Mouse (Mus musculus) erythroblast, embryonic 14.5 days (primary cell): ENCODE measurements around the gene Grin2d.

Experiments used
- GATA1 ChIP-seq: IDR thresholded peaks from 2 replicates; pipeline ENCODE4 v1.6.1; 2012; ENCODE audit warnings: low read length, inconsistent platforms, mixed read lengths
- TAL1 ChIP-seq: IDR thresholded peaks from 3 replicates; pipeline ENCODE4 v1.6.1; 2012; ENCODE audit warnings: low read length, inconsistent platforms, mixed read lengths

DNA sequence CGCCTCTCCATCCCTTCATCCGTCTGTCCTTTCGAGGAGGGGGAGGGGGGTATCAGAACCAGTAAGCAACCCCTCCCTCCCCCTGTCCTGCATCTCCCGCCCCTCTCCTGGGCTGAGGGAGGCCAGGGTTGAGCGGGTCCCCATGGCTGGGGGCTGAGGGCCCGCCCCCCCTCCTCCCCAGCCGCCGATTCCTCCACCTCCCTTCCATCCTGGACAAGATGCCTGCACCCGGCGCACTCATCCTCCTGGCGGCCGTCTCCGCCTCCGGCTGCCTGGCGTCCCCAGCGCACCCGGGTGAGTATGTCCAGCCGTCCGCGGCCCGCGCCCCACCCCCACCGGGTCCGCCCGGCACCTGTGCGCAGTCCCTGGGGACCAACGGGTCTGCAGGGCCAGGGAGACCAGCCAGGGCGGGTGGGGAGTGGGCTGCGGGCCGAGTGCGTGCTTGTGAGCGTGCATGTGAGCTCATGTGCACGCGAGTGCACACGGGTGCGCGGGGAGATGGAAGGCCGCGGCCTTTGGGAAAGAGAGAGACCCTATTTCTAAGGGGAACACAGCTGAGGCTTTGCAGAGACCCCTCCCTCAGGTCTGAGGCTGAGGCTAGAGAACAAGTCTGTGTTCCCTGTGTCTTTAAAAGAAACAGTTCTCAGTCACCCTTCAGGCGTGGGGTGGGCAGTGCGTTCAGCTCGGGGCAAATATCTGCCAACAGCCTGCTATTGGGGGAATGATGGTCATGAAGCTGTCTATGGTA lies 92.6 kb downstream of the Grin2d start:
- no peak for TF ChIP-seq TAL1
- no peak for TF ChIP-seq GATA1
